Mouse (Mus musculus) layer of hippocampus, adult 11-12 months (tissue): ENCODE results near the gene Prss1.
"Not testable (repeated sequence)": the region's sequence is repeated elsewhere in the genome, so short reads cannot be mapped to it uniquely, and the experiment has no call there.

Experiments
- DNase-seq: peaks from one replicate; pipeline ENCODE4 v3.0.0; 2022; ENCODE audit warnings: low spot score

The Prss1 gene

GRCm38 (mm10) chr6:41458632-41459031, at the start of gene Prss1:
Prss1 (plus strand) TSS chr6:41458932.
- DNase-seq: not testable (repeated sequence)

GRCm38 (mm10) chr6:41442261-41442660, 16.5 kb upstream of the Prss1 start:
- not testable (repeated sequence) for DNase-seq

GRCm38 (mm10) chr6:41446045-41446444, 12.7 kb upstream of the Prss1 start, which contains the start of gene Gm10334:
Gm10334 (minus strand) TSS chr6:41446145.
- DNase-seq: not testable (repeated sequence)

- no peak for DNase-seq
Measured at GRCm38 (mm10) chr6:41499374-41499773, 40.6 kb downstream of the Prss1 start.

GRCm38 (mm10) chr6:41504915-41505314, 46.2 kb downstream of the Prss1 start:
- DNase-seq: no peak

GRCm38 (mm10) chr6:41505323-41505722, 46.6 kb downstream of the Prss1 start:
- no peak for DNase-seq
